Mouse (Mus musculus) liver, embryonic 13.5 days (tissue): ENCODE measurements around the gene Pard3b. TPM values are rescaled to one million over a fixed set of nuclear protein-coding genes. Genes with fewer than 3 reads are reported as not detected.

Source experiments
- ATAC-seq: fragments of 200-750 bp; cut with Nextera tagmentation; 2 replicates; pipeline ENCODE4 v1.8.0; 2017; ENCODE audit warnings: low read depth, mild to moderate bottlenecking, moderate number of reproducible peaks, moderate library complexity
- DNase-seq: peaks from one replicate; pipeline ENCODE4 v3.0.0; 2022
- H3K27ac ChIP-seq: fragments of 300-500 bp; sonication (generic); 2 replicates; pipeline ENCODE4 v1.5.1; 2015; ENCODE audit warnings: moderate library complexity, mild to moderate bottlenecking, inconsistent platforms
- H3K27me3 ChIP-seq: fragments of 300-500 bp; sonication (generic); 2 replicates; pipeline ENCODE4 v1.6.1; 2015; ENCODE audit warnings: mild to moderate bottlenecking, inconsistent platforms
- H3K36me3 ChIP-seq: fragments of 300-500 bp; sonication (generic); 2 replicates; pipeline ENCODE4 v1.6.1; 2015; ENCODE audit warnings: mild to moderate bottlenecking, inconsistent platforms
- H3K4me1 ChIP-seq: fragments of 300-500 bp; sonication (generic); replicated peaks from 2 replicates; pipeline ENCODE4 v1.6.1; 2015; ENCODE audit warnings: inconsistent platforms
- H3K4me2 ChIP-seq: fragments of 300-500 bp; sonication (generic); 2 replicates; pipeline ENCODE4 v1.6.1; 2015; ENCODE audit warnings: inconsistent platforms, mild to moderate bottlenecking, moderate library complexity
- H3K4me3 ChIP-seq: fragments of 300-500 bp; sonication (generic); replicated peaks from 2 replicates; pipeline ENCODE4 v1.5.1; 2015; ENCODE audit warnings: mild to moderate bottlenecking, inconsistent platforms
- H3K9ac ChIP-seq: fragments of 300-500 bp; sonication (generic); 2 replicates; pipeline ENCODE4 v1.6.1; 2015; ENCODE audit warnings: mild to moderate bottlenecking, inconsistent platforms
- H3K9me3 ChIP-seq: fragments of 300-500 bp; sonication (generic); replicated peaks from 2 replicates; pipeline ENCODE4 v1.6.1; 2016; ENCODE audit warnings: inconsistent platforms
- WGBS: fragments of 180-500 bp; shearing (Covaris S2); methylation state at CpG from one replicate; pipeline ENCODE4 v1.1.7; 2015; ENCODE audit not compliant: insufficient replicate concordance; 5-methylcytosine and 5-hydroxymethylcytosine counted together
- polyA plus RNA-seq: library from polyadenylated mRNA; unstranded; fragments of >200 nt; fragmentation: Nextera tagmentation; extraction: Ambion mirVana; gene quantifications from 2 replicates; pipeline ENCODE4 v1.2.1, GENCODE M21; 2015

Pard3b gene
- polyA plus RNA-seq, 1 experiment from 2014 or later, result 2.2 TPM

DNA sequence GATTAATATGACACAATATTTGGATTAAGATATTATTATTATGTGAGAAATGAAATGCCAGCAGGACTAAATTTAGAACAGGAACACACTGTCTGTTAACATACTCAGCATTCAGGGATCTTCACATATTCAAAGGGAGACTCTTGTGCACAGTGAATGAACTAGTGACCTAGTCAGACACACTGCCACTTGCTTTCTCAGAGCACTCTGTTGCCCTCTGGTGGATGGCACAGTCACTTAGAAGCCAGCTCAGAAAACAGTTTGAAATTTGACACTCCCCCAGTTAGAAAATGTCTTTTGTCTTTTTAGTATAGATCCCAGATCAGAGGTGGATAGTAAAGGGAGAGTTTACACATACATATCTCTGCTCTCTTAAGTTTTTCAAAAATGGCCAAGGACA lies 132.6 kb downstream of the Pard3b start:
- Histone ChIP-seq H3K9me3 (no peaks in the 10 kb centered on the region), H3K4me1 (no peaks in the 10 kb centered on the region), H3K4me3 (no peak overlapping the region), H3K27ac (no peak overlapping the region), H3K9ac (no peak overlapping the region), H3K36me3 (no peaks in the 10 kb centered on the region), H3K4me2 (no peak overlapping the region), H3K27me3 (no peaks in the 10 kb centered on the region)
- DNase-seq (no peak), ATAC-seq (no peak)

- no peak overlapping the region for H3K9ac ChIP-seq
- ATAC-seq (no peak), DNase-seq (no peak)
- H3K4me2 ChIP-seq, result no peak overlapping the region
- no peaks in the 10 kb centered on the region for H3K4me1 ChIP-seq
- no peaks in the 10 kb centered on the region for H3K9me3 ChIP-seq
- H3K36me3 ChIP-seq, result no peaks in the 10 kb centered on the region
- no peak overlapping the region for H3K27ac ChIP-seq
- H3K4me3 ChIP-seq, result no peak overlapping the region
- H3K27me3 ChIP-seq, result no peaks in the 10 kb centered on the region
Measured at GRCm38 (mm10) chr1:61778731-61779130, 140.1 kb downstream of the Pard3b start.

DNA sequence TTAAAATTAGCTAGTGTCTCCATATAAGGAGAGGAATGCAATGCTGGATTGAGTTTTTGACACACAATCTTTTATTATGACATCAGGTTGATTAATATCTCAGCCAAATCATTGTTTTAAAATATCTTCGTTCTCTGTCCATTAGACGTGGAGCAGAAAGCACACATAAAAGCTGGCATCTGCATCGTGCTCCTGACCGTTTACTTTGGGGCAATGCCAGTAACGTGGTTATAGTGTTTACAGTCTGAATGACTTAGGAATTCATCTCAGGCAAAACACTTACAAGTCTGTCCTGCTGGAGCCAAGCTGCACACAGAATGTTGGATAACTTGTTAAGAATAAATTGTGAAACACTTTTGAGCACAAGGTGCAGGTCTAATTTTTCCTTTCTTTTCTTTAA lies 141.3 kb downstream of the Pard3b start:
- ATAC-seq, result no peak
- Histone ChIP-seq H3K4me3 (no peak overlapping the region), H3K36me3 (no peaks in the 10 kb centered on the region), H3K27ac (no peak overlapping the region), H3K4me1 (no peaks in the 10 kb centered on the region), H3K9me3 (no peaks in the 10 kb centered on the region), H3K9ac (no peak overlapping the region), H3K4me2 (no peak overlapping the region), H3K27me3 (no peaks in the 10 kb centered on the region)
- WGBS, result 60% methylated on average over 5 of the region's 5 CpGs
- DNase-seq, result no peak

GRCm38 (mm10) chr1:61796296-61796695 lies 157.7 kb downstream of the Pard3b start:
- H3K27me3 ChIP-seq, result no peaks in the 10 kb centered on the region
- no peak for ATAC-seq
- no peak overlapping the region for H3K4me3 ChIP-seq
- no peak overlapping the region for H3K27ac ChIP-seq
- H3K9me3 ChIP-seq, result no peaks in the 10 kb centered on the region
- no peak overlapping the region for H3K4me2 ChIP-seq
- H3K36me3 ChIP-seq, result no peaks in the 10 kb centered on the region
- H3K4me1 ChIP-seq, result no peaks in the 10 kb centered on the region
- no peak for DNase-seq
- 67% methylated on average over 5 of the region's 5 CpGs for WGBS
- H3K9ac ChIP-seq, result no peak overlapping the region

GRCm38 (mm10) chr1:61820213-61820612 lies 181.6 kb downstream of the Pard3b start:
- Histone ChIP-seq H3K36me3 (no peaks in the 10 kb centered on the region), H3K4me2 (no peak overlapping the region), H3K27me3 (no peaks in the 10 kb centered on the region), H3K9me3 (no peaks in the 10 kb centered on the region), H3K27ac (no peak overlapping the region), H3K4me3 (no peak overlapping the region), H3K4me1 (no peaks in the 10 kb centered on the region), H3K9ac (no peak overlapping the region)
- 0% methylated on average over 1 of the region's 1 CpGs for WGBS
- ATAC-seq (no peak), DNase-seq (no peak)

GRCm38 (mm10) chr1:61825560-61826191 lies 187.1 kb downstream of the Pard3b start:
- H3K9ac ChIP-seq, result no peak overlapping the region
- DNase-seq, result no peak
- H3K4me1 ChIP-seq, result no peaks in the 10 kb centered on the region
- no peak overlapping the region for H3K27ac ChIP-seq
- no peaks in the 10 kb centered on the region for H3K9me3 ChIP-seq
- WGBS, result 75% methylated on average over 3 of the region's 3 CpGs
- no peak overlapping the region for H3K4me2 ChIP-seq
- H3K27me3 ChIP-seq, result no peaks in the 10 kb centered on the region
- ATAC-seq, result no peak
- H3K4me3 ChIP-seq, result no peak overlapping the region
- H3K36me3 ChIP-seq, result no peaks in the 10 kb centered on the region

DNA sequence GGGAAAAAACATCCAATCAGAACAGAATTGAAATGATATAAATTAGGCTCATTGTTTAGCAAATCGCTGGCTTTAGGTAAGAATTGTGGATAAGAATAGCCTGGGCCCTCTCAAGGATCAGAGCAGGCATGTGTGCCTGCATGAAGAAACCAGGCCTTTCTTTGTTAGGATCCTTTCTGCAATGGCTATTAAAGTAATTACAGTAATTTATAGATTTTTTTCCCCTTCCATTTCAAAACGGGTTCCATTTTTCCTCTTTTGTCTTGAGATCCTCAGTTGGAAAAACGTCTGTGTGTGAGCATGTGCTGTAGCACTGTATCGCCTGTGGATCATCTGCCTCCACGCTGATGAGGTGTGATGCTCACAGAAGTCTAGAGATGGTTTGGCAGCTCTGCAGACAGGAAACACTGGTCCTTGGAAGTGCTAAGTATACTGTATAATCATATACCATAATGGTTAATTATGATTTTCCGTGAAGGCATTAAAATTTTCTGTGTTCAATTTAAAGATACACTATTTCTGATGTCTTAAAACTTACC lies 198.5 kb downstream of the Pard3b start:
- Histone ChIP-seq H3K27me3 (no peaks in the 10 kb centered on the region), H3K9ac (no peak overlapping the region), H3K9me3 (no peaks in the 10 kb centered on the region), H3K4me2 (no peak overlapping the region), H3K27ac (no peak overlapping the region), H3K4me3 (no peak overlapping the region), H3K4me1 (no peaks in the 10 kb centered on the region), H3K36me3 (no peaks in the 10 kb centered on the region)
- ATAC-seq (no peak), DNase-seq (no peak)
- 66% methylated on average over 6 of the region's 6 CpGs for WGBS

DNA sequence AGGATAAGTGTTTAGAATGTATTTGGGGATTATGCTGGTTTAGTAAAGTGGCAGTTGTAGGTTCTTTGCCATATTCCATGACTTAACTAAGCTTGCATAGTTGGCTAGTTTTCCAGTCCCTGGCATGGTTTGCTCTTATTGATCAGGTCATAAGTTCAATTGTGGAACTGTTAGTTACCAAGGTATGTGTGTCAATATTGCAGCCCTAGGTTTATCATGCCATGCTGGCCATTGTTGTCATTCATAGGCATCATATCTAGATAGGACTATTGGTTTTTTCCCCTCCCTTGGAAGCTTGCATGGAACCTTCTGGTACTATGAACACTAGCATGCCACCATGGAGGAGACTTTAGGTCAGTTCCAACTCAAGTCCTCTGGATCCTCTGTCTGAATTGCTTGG lies 208.0 kb downstream of the Pard3b start:
- DNase-seq (no peak), ATAC-seq (no peak)
- Histone ChIP-seq H3K9ac (no peak overlapping the region), H3K4me1 (no peaks in the 10 kb centered on the region), H3K36me3 (no peaks in the 10 kb centered on the region), H3K27me3 (no peaks in the 10 kb centered on the region), H3K27ac (no peak overlapping the region), H3K9me3 (no peaks in the 10 kb centered on the region), H3K4me2 (no peak overlapping the region), H3K4me3 (no peak overlapping the region)

GRCm38 (mm10) chr1:61849029-61849714 lies 210.5 kb downstream of the Pard3b start:
- Histone ChIP-seq H3K4me1 (no peaks in the 10 kb centered on the region), H3K4me2 (no peak overlapping the region), H3K9me3 (no peaks in the 10 kb centered on the region), H3K4me3 (no peak overlapping the region), H3K27me3 (no peaks in the 10 kb centered on the region), H3K9ac (no peak overlapping the region), H3K36me3 (no peaks in the 10 kb centered on the region), H3K27ac (no peak overlapping the region)
- 61% methylated on average over 6 of the region's 6 CpGs for WGBS
- no peak for DNase-seq
- ATAC-seq, result no peak

- no peaks in the 10 kb centered on the region for H3K27me3 ChIP-seq
- H3K4me1 ChIP-seq, result no peaks in the 10 kb centered on the region
- H3K9me3 ChIP-seq, result no peaks in the 10 kb centered on the region
- H3K36me3 ChIP-seq, result no peaks in the 10 kb centered on the region
- H3K27ac ChIP-seq, result no peak overlapping the region
- H3K4me3 ChIP-seq, result no peak overlapping the region
- no peak overlapping the region for H3K4me2 ChIP-seq
- H3K9ac ChIP-seq, result no peak overlapping the region
- WGBS, result 69% methylated on average over 5 of the region's 5 CpGs
- ATAC-seq, result no peak
- no peak for DNase-seq
Measured at GRCm38 (mm10) chr1:61850471-61850870, 211.8 kb downstream of the Pard3b start.

DNA sequence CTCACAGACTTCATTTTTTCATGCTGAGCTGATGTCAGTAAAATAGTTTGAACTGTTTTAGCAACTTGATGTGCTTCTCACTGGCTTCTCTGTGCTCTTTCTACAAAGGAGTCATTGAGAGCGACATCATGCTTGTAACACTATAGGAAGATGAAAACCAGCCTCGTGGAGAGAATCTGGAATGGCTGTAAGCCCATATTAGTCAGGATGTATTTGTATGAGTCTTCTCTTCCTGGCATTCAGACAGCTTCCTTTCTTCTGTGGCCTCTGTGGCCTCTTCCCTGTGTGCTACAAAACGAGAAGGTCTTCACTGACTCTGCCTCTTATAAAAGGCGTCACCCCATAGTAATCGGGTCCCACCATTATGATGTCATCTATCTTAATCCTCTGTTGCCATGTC lies 212.6 kb downstream of the Pard3b start:
- DNase-seq (no peak), ATAC-seq (no peak)
- no peaks in the 10 kb centered on the region for H3K9me3 ChIP-seq

More for the DNA sequence above, 212.6 kb downstream of the Pard3b start:
- H3K4me3 ChIP-seq, result no peak overlapping the region
- H3K4me1 ChIP-seq, result no peaks in the 10 kb centered on the region
- no peaks in the 10 kb centered on the region for H3K36me3 ChIP-seq
- H3K4me2 ChIP-seq, result no peak overlapping the region
- no peak overlapping the region for H3K27ac ChIP-seq
- WGBS, result 48% methylated on average over 5 of the region's 5 CpGs
- no peaks in the 10 kb centered on the region for H3K27me3 ChIP-seq
- H3K9ac ChIP-seq, result no peak overlapping the region
